8 mouse cellular contexts compared by ENCODE assay signal in genomic region chr7:44839491-44840191, GRCm38 (mm10). TPM values are rescaled to one million over a fixed set of nuclear protein-coding genes. Genes with fewer than 3 reads are reported as not detected.
DNase-seq lines count a peak whose midpoint lies in the region; ATAC-seq and TF ChIP-seq lines count a peak whose summit lies in the region.

No protein-coding gene starts in this region.

- H3K36me3 ChIP-seq in heart, embryonic 11.5 days (ENCODE audit: control insufficient read depth, insufficient read depth, low read length), result peaks cover 13% of the 10 kb centered on the region; the same call in 1 of the 2 replicates

- 2% methylated on average over 57 of the region's 58 CpGs for WGBS in heart, embryonic 11.5 days (ENCODE audit: insufficient replicate concordance)

- H3K27ac ChIP-seq in layer of hippocampus, adult 2 months, result peak overlapping the region; percentile 25; the same call in 1 of the 2 replicates
- H3K27ac ChIP-seq in heart, embryonic 11.5 days (ENCODE audit: low read depth, low read length), result no peak overlapping the region

- H3K4me3 ChIP-seq in layer of hippocampus, adult 2 months, result peak overlapping the region; percentile 49
- H3K4me3 ChIP-seq in heart, embryonic 11.5 days (ENCODE audit: low read depth, low read length), result peak overlapping the region; percentile 29

- no peaks in the 10 kb centered on the region for H3K9me3 ChIP-seq in heart, embryonic 11.5 days (replicated peaks; ENCODE audit: control insufficient read depth, low read length)

- H3K4me2 ChIP-seq in heart, embryonic 11.5 days, result peak overlapping the region; percentile 65

- peaks cover 13% of the 10 kb centered on the region for H3K27me3 ChIP-seq in heart, embryonic 11.5 days (ENCODE audit: control insufficient read depth, insufficient read depth, low read length)

- peak in 1 of 2 experiments; percentile 55 for DNase-seq in layer of hippocampus, adult 2 months (ENCODE audit: low spot score in 2 of 2)
- no peak for DNase-seq in layer of hippocampus, adult 9-10 months (ENCODE audit: low spot score)
- DNase-seq in adrenal gland, postnatal 25 days, result peak; percentile 49
- DNase-seq in kidney, postnatal 10 days, result peak; percentile 61
- DNase-seq in lung, postnatal 4 days, result peak; percentile 55 to 69
- peak; percentile 64 for DNase-seq in right cerebral cortex, postnatal 14 days
- DNase-seq in frontal cortex, postnatal 25 days (ENCODE audit: low spot score in 2 of 2), result no peak

- ATAC-seq in heart, embryonic 11.5 days (replicated peaks; ENCODE audit: insufficient number of reproducible peaks, low FRiP score, low TSS enrichment), result peak; percentile 63

- peak overlapping the region; percentile 47 for H3K9ac ChIP-seq in heart, embryonic 11.5 days (ENCODE audit: low read depth, low read length)

- H3K4me1 ChIP-seq in heart, embryonic 11.5 days (ENCODE audit: control insufficient read depth, insufficient read depth, low read length), result peaks cover 12% of the 10 kb centered on the region

- TF ChIP-seq CTCF in layer of hippocampus, adult 2 months (conservative IDR thresholded peaks at IDR 0.05), result no peak

RNA-seq across cellular contexts. Expression of gene Akt1s1, which starts 9.2 kb away (rescaled TPM):
- total RNA-seq in layer of hippocampus, adult 2 months (2021), result 10 to 100 TPM; 76.7 to 84.3 TPM
- 116 and 138 TPM in 2 replicates for total RNA-seq in adrenal gland, postnatal 25 days (2021)
- polyA plus RNA-seq in heart, embryonic 11.5 days (2014; fragmentation: Nextera tagmentation; extraction: Ambion mirVana), result 38.6 and 53.9 TPM in 2 replicates

RNA-seq across cellular contexts. Expression of gene Tbc1d17, which starts 9.2 kb away (rescaled TPM):
- total RNA-seq in layer of hippocampus, adult 2 months (2021), result 10 to 100 TPM; 69.0 to 81.3 TPM
- 62.1 and 88.5 TPM in 2 replicates for total RNA-seq in adrenal gland, postnatal 25 days (2021)
- polyA plus RNA-seq in heart, embryonic 11.5 days (2014; fragmentation: Nextera tagmentation; extraction: Ambion mirVana), result 48.2 and 49.2 TPM in 2 replicates

RNA-seq across cellular contexts. Expression of gene Pnkp, which starts 17.3 kb away (rescaled TPM):
- 10 to 100 TPM; 33.1 to 36.3 TPM for total RNA-seq in layer of hippocampus, adult 2 months (2021)
- total RNA-seq in adrenal gland, postnatal 25 days (2021), result 53.2 and 55.8 TPM in 2 replicates
- 18.9 and 19.2 TPM in 2 replicates for polyA plus RNA-seq in heart, embryonic 11.5 days (2014; fragmentation: Nextera tagmentation; extraction: Ambion mirVana)

RNA-seq across cellular contexts. Expression of gene Atf5, which starts 23.2 kb away (rescaled TPM):
- 10 to 100 TPM; 27.0 to 30.0 TPM for total RNA-seq in layer of hippocampus, adult 2 months (2021)
- total RNA-seq in adrenal gland, postnatal 25 days (2021), result 108 and 165 TPM in 2 replicates
- polyA plus RNA-seq in heart, embryonic 11.5 days (2014; fragmentation: Nextera tagmentation; extraction: Ambion mirVana), result 1.6 and 1.9 TPM in 2 replicates

RNA-seq across cellular contexts. Expression of gene Il4i1, which starts 23.5 kb away (rescaled TPM):
- 1 to 10 TPM; 2.6 to 3.3 TPM for total RNA-seq in layer of hippocampus, adult 2 months (2021)
- 2.8 and 3.4 TPM in 2 replicates for total RNA-seq in adrenal gland, postnatal 25 days (2021)
- 0.14 and 1.2 TPM in 2 replicates for polyA plus RNA-seq in heart, embryonic 11.5 days (2014; fragmentation: Nextera tagmentation; extraction: Ambion mirVana)

Comparison
In these comparisons a context has a peak if more than half of its experiments do, and no peak if none do; other contexts are left out.
1. DNase-seq: peak in adrenal gland, postnatal 25 days (single experiment), kidney, postnatal 10 days (single experiment), lung, postnatal 4 days (2 of 2) and right cerebral cortex, postnatal 14 days (single experiment); none in layer of hippocampus, adult 9-10 months (single experiment) and frontal cortex, postnatal 25 days (0 of 2).